Mouse (Mus musculus) duodenum, adult 2 months (tissue): ENCODE data around the gene Tpcn1. TPM values are rescaled to one million over a fixed set of nuclear protein-coding genes. Genes with fewer than 3 reads are reported as not detected.

Experiments
- polyA plus RNA-seq: library from polyadenylated mRNA; depleted of rRNA; stranded (reverse); fragments of >200 nt; gene quantifications from 2 replicates; pipeline ENCODE4 v1.2.3, GENCODE M21; 2012; ENCODE audit warnings: low replicate concordance; rRNA removed

Gene Tpcn1
- polyA plus RNA-seq: 42.1 and 59.5 TPM in 2 replicates

DNA sequence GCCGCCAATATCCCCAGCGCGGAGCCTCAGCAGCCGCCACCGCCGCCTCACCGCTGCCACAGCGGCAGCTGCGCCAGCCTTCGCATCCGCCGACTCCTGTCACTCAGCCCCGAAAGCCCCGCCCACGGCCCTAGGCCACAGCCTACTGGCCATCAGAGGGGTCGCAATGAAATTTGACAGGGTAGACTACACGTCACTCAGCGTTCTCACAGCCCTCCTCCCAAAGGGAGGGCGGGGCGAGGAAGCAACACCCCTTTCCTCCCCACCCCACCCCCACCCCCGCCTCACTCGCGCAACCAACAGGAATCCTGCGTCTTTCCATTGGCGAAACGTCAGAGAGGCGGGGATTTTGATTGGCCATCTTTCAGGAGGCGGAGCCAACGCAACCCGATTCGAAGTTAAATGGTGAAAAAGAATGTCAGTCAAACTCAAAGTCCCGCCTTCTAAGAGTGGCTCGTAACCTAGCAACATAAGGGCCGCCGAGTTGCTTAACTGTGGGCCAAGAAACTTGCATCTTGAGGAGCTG is at the start of gene Tpcn1, which contains the start of gene Iqcd:
Tpcn1 (minus strand) TSS at position 105 of the 526 bp plus-strand sequence.
Iqcd (plus strand) TSS at position 448 of the 526 bp plus-strand sequence.

DNA sequence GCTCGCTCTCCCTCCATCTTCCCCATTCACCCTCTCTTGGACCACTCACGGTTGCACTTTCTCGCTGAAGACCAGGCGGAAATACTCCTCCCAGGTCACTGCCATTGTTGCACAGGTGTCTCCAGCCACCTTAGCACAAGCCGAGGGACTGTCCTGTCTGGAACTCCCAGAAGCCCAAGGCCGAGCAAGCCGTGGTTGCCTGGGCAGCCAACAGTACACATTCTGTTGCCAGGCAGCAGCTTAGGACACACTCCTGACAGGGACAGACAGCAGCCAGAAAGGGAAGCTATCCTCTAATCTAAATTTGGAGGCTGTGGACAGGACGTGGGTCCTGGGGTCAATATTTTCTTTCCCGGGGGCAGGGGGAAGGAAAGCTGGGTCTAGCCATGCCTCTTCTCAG is 45.7 kb upstream of the Tpcn1 start, which contains the start of gene Cfap73:
Cfap73 (minus strand) TSS at position 105 of the 400 bp plus-strand sequence.

GRCm38 (mm10) chr5:120612442-120612821 is 24.0 kb upstream of the Tpcn1 start, which contains the start of the genes Rita1 and Ddx54:
Gene Rita1, minus strand, starts transcription at chr5:120612589.
Gene Ddx54, plus strand, starts transcription at chr5:120612739.

GRCm38 (mm10) chr5:120510982-120511642 is 77.4 kb downstream of the Tpcn1 start, which contains the start of gene Slc8b1:
Gene Slc8b1, plus strand, starts transcription at chr5:120511168.

DNA sequence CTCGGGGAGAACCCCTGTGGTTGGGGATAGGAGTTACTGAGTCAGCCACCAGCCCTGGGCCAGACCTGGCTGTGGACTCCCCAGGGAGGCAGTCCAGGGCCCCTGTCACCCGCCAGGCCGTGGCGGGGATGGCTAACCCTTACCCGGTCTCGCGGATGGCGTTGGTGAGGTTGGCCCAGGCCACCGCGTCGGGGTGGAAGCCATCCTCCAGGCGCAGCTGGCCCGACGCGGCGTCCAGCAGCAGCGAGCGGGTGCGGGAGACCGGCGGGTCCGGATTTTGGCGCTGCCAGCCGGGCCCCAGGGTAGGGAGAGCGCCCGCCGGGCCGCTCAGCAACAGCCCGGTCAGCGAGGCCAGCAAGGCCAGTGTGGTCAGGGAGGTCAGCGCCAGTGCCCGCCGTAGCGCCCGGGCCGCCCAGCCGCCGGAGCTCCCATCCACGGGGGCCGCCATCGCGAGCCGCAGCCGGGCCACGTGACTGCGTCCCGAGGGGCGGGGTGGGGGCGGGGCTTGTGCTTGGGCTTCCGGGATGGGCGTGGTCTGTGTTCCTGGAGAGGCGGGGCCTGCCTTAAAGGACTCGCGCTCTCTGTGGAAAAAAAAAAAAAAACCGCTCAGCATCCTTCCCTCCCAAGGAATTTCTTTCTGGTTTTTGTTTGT is 85.2 kb downstream of the Tpcn1 start, which contains the start of gene Plbd2:
Plbd2 (minus strand) TSS at position 482 of the 652 bp plus-strand sequence.

Other genes starting within 250 kb of the Tpcn1 start
- 0.69 and 1.1 TPM in 2 replicates for gene Lhx5, start 157.0 kb downstream of the Tpcn1 start, polyA plus RNA-seq
- gene Sdsl, start 115.9 kb downstream of the Tpcn1 start, polyA plus RNA-seq: 37.4 and 48.7 TPM in 2 replicates
- gene Sds, start 112.1 kb downstream of the Tpcn1 start, polyA plus RNA-seq: not detected in 2 replicates
- gene Plbd2, start 85.0 kb downstream of the Tpcn1 start, polyA plus RNA-seq: 19.2 and 23.4 TPM in 2 replicates
- 9.2 and 12.2 TPM in 2 replicates for gene Slc8b1, start 77.5 kb downstream of the Tpcn1 start, polyA plus RNA-seq
- 0.13 and 0.14 TPM in 2 replicates for gene Iqcd, start 343 bp upstream of the Tpcn1 start, polyA plus RNA-seq
- 17.6 and 17.8 TPM in 2 replicates for gene Rita1, start 23.9 kb upstream of the Tpcn1 start, polyA plus RNA-seq
- 31.8 and 32.2 TPM in 2 replicates for gene Ddx54, start 24.1 kb upstream of the Tpcn1 start, polyA plus RNA-seq
- gene Cfap73, start 45.6 kb upstream of the Tpcn1 start, polyA plus RNA-seq: not detected in 2 replicates
- 0.96 and 4.4 TPM in 2 replicates for gene Rasal1, start 60.1 kb upstream of the Tpcn1 start, polyA plus RNA-seq
- 12.1 and 26.2 TPM in 2 replicates for gene Dtx1, start 123.3 kb upstream of the Tpcn1 start, polyA plus RNA-seq
- 2.0 and 5.7 TPM in 2 replicates for gene Oas2, start 161.2 kb upstream of the Tpcn1 start, polyA plus RNA-seq
- gene Oas3, start 189.0 kb upstream of the Tpcn1 start, polyA plus RNA-seq: 3.4 and 73.2 TPM in 2 replicates
- 2.2 TPM in 1 of 2 replicates, not detected in the other for gene Oas1e, start 206.9 kb upstream of the Tpcn1 start, polyA plus RNA-seq
- 1.3 and 3.9 TPM in 2 replicates for gene Oas1c, start 223.8 kb upstream of the Tpcn1 start, polyA plus RNA-seq